Mouse (Mus musculus) liver, embryonic 14.5 days (tissue): ENCODE results near the gene Oat. TPM values are rescaled to one million over a fixed set of nuclear protein-coding genes. Genes with fewer than 3 reads are reported as not detected.
A peak's percentile ranks its signal among the peaks of the same experiment; 100 is the strongest.

Experiments
- ATAC-seq: fragments of 200-750 bp; cut with Nextera tagmentation; 2 replicates; pipeline ENCODE4 v1.8.0; 2017; ENCODE audit warnings: moderate number of reproducible peaks, mild to moderate bottlenecking, moderate library complexity; ENCODE audit not compliant: insufficient read depth
- DNase-seq, 3 experiments: peaks; one replicate each; pipeline ENCODE4 v3.0.0-alpha.2; 2012 to 2013; ENCODE audit warnings: low read depth in 3 of 3, low spot score in 3 of 3
- H3K27ac ChIP-seq: fragments of 300-500 bp; sonication (generic); 2 replicates; pipeline ENCODE4 v1.5.1; 2014; ENCODE audit warnings: moderate library complexity, mild to moderate bottlenecking, control low read depth, inconsistent platforms
- H3K27me3 ChIP-seq: fragments of 300-500 bp; sonication (generic); 2 replicates; pipeline ENCODE4 v1.6.1; 2014; ENCODE audit warnings: mild to moderate bottlenecking, low read length, moderate library complexity; ENCODE audit not compliant: control insufficient read depth, insufficient read depth
- H3K36me3 ChIP-seq: fragments of 300-500 bp; sonication (generic); replicated peaks from 2 replicates; pipeline ENCODE4 v1.6.1; 2014; ENCODE audit warnings: low read depth; ENCODE audit not compliant: control insufficient read depth, insufficient read depth
- H3K4me1 ChIP-seq, 2 experiments: fragments of 200-500 bp in 1 of 2; fragments of 300-500 bp in 1 of 2; sonication (generic) in 1 of 2; replicated peaks; 2 replicates each; pipeline ENCODE4 v1.6.1; 2012 to 2014; ENCODE audit warnings: antibody characterized with exemption in 1 of 2, inconsistent platforms in 1 of 2, low read length in 1 of 2; ENCODE audit not compliant: control insufficient read depth in 2 of 2, insufficient read depth in 2 of 2
- H3K4me2 ChIP-seq: fragments of 300-500 bp; sonication (generic); 2 replicates; pipeline ENCODE4 v1.6.1; 2014; ENCODE audit warnings: low read depth, mild to moderate bottlenecking, control low read depth, moderate library complexity
- H3K4me3 ChIP-seq, 2 experiments: fragments of 200-500 bp in 1 of 2; fragments of 300-500 bp in 1 of 2; sonication (generic) in 1 of 2; 2 replicates each; pipeline ENCODE4 v1.5.1; 2012 to 2014; ENCODE audit warnings: low read depth in 2 of 2, low read length in 2 of 2, mild to moderate bottlenecking in 2 of 2, control low read depth in 1 of 2, inconsistent platforms in 1 of 2, moderate library complexity in 1 of 2; ENCODE audit not compliant: insufficient read depth in 1 of 2
- H3K9ac ChIP-seq: fragments of 300-500 bp; sonication (generic); replicated peaks from 2 replicates; pipeline ENCODE4 v1.6.1; 2014; ENCODE audit warnings: mild to moderate bottlenecking, control low read depth, moderate library complexity
- H3K9me3 ChIP-seq: fragments of 300-500 bp; sonication (generic); 2 replicates; pipeline ENCODE4 v1.6.1; 2016; ENCODE audit warnings: low read length, mixed read lengths; ENCODE audit not compliant: control insufficient read depth
- CTCF ChIP-seq: IDR thresholded peaks from 2 replicates; pipeline ENCODE4 v1.5.1; 2016; ENCODE audit warnings: antibody characterized with exemption, low read depth, control low read depth
- EP300 ChIP-seq: IDR thresholded peaks from 2 replicates; pipeline ENCODE4 v1.6.1; 2016; ENCODE audit warnings: antibody characterized with exemption, low read depth
- WGBS: fragments of 180-500 bp; shearing (Covaris S2); extraction: QIAGEN DNeasy Blood & Tissue Kit; methylation state at CpG from one replicate; pipeline ENCODE4 v1.1.7; 2014; ENCODE audit not compliant: insufficient replicate concordance; 5-methylcytosine and 5-hydroxymethylcytosine counted together
- polyA plus RNA-seq, 2 experiments: library from polyadenylated mRNA; depleted of rRNA in 1 of 2; stranded (reverse) in 1 of 2; unstranded in 1 of 2; fragments of >200 nt; fragmentation: Nextera tagmentation in 1 of 2; extraction: Ambion mirVana in 1 of 2; gene quantifications; 2 replicates each; pipeline versions ENCODE4 v1.2.1 to v1.2.3; 2012 to 2014

The Oat gene
- polyA plus RNA-seq, 2 experiments = 37.8 to 70.6 TPM

GRCm38 (mm10) chr7:132576891-132577290 is 693 bp upstream of the Oat start:
- Histone ChIP-seq H3K27me3 (no peaks in the 10 kb centered on the region), H3K36me3 (no peaks in the 10 kb centered on the region), H3K9me3 (no peaks in the 10 kb centered on the region), H3K9ac (peak overlapping the region; percentile 57), H3K27ac (0 out of 2 replicates have a peak overlapping the region, but pooled peaks have one; percentile 33), H3K4me2 (peak overlapping the region; percentile 72), H3K4me1 (peaks cover 23 to 27% of the 10 kb centered on the region in 2 experiments), H3K4me3 (peak overlapping the region; percentile 60 to 80; a peak in 3 of 4 replicates)
- WGBS = 44% methylated on average over 4 of the region's 4 CpGs
- no peak for ATAC-seq
- TF ChIP-seq CTCF (no peak), EP300 (no peak)
- no peak for DNase-seq

- Histone ChIP-seq H3K4me1 (peaks cover 29 to 32% of the 10 kb centered on the region in 2 experiments), H3K9me3 (no peaks in the 10 kb centered on the region), H3K27ac (peak overlapping the region; percentile 52), H3K9ac (peak overlapping the region; percentile 71), H3K4me2 (peak overlapping the region; percentile 72), H3K36me3 (no peaks in the 10 kb centered on the region), H3K27me3 (no peaks in the 10 kb centered on the region; the same call in 1 of the 2 replicates), H3K4me3 (peak overlapping the region; percentile 60 to 80)
- peak; percentile 79 for ATAC-seq
- peak; percentile 71 to 84 (median 77) for DNase-seq
- 1% methylated on average over 13 of the region's 13 CpGs for WGBS
- TF ChIP-seq EP300 (no peak), CTCF (peak; percentile 84)
Measured at GRCm38 (mm10) chr7:132575623-132576022, 575 bp downstream of the Oat start.

- H3K27ac ChIP-seq = no peak overlapping the region
- H3K4me1 ChIP-seq = peaks cover 37 to 39% of the 10 kb centered on the region in 2 experiments
- ATAC-seq (no peak), DNase-seq (no peak)
- no peaks in the 10 kb centered on the region; the same call in 1 of the 2 replicates for H3K27me3 ChIP-seq
- H3K36me3 ChIP-seq = no peaks in the 10 kb centered on the region
- peak overlapping the region; percentile 72 for H3K4me2 ChIP-seq
- peak overlapping the region in 1 of 2 experiments; percentile 60; a peak in 2 of 4 replicates for H3K4me3 ChIP-seq
- TF ChIP-seq EP300 = no peak
- no peak for TF ChIP-seq CTCF
- no peaks in the 10 kb centered on the region for H3K9me3 ChIP-seq
- WGBS = 81% methylated on average over 5 of the region's 5 CpGs
- H3K9ac ChIP-seq = no peak overlapping the region
Measured at GRCm38 (mm10) chr7:132574646-132575045, 1.6 kb downstream of the Oat start.

- TF ChIP-seq CTCF (no peak), EP300 (no peak)
- peak overlapping the region; percentile 26 for H3K27ac ChIP-seq
- H3K9me3 ChIP-seq = no peaks in the 10 kb centered on the region
- H3K9ac ChIP-seq = peak overlapping the region; percentile 5; the same call in 1 of the 2 replicates
- peaks cover 7% of the 10 kb centered on the region for H3K36me3 ChIP-seq
- no peak for DNase-seq
- no peaks in the 10 kb centered on the region; the same call in 1 of the 2 replicates for H3K27me3 ChIP-seq
- peaks cover 37 to 41% of the 10 kb centered on the region in 2 experiments for H3K4me1 ChIP-seq
- no peak overlapping the region; a peak in 1 of 4 replicates for H3K4me3 ChIP-seq
- H3K4me2 ChIP-seq = peak overlapping the region; percentile 57
- WGBS = 73% methylated on average over 6 of the region's 6 CpGs
- ATAC-seq = no peak
Measured at GRCm38 (mm10) chr7:132573205-132573604, 3.0 kb downstream of the Oat start.

- no peaks in the 10 kb centered on the region for H3K9me3 ChIP-seq
- peak overlapping the region; percentile 29 for H3K27ac ChIP-seq
- H3K4me1 ChIP-seq = peaks cover 37 to 41% of the 10 kb centered on the region in 2 experiments
- H3K9ac ChIP-seq = peak overlapping the region; percentile 39
- no peaks in the 10 kb centered on the region; the same call in 1 of the 2 replicates for H3K27me3 ChIP-seq
- TF ChIP-seq EP300 (no peak), CTCF (no peak)
- no peak overlapping the region; a peak in 1 of 4 replicates for H3K4me3 ChIP-seq
- peak in 1 of 3 experiments; percentile 29 for DNase-seq
- no peak for ATAC-seq
- WGBS = 23% methylated on average over 3 of the region's 3 CpGs
- H3K36me3 ChIP-seq = peaks cover 10% of the 10 kb centered on the region
- H3K4me2 ChIP-seq = peak overlapping the region; percentile 57
Measured at GRCm38 (mm10) chr7:132572738-132573137, 3.5 kb downstream of the Oat start.
